Mouse (Mus musculus): ENCODE data around the gene Sec14l2. TPM values are rescaled to one million over a fixed set of nuclear protein-coding genes. Genes with fewer than 3 reads are reported as not detected.

Gene Sec14l2
- polyA plus RNA-seq, 1 experiment from 2014 or later = 0.95 TPM

DNA sequence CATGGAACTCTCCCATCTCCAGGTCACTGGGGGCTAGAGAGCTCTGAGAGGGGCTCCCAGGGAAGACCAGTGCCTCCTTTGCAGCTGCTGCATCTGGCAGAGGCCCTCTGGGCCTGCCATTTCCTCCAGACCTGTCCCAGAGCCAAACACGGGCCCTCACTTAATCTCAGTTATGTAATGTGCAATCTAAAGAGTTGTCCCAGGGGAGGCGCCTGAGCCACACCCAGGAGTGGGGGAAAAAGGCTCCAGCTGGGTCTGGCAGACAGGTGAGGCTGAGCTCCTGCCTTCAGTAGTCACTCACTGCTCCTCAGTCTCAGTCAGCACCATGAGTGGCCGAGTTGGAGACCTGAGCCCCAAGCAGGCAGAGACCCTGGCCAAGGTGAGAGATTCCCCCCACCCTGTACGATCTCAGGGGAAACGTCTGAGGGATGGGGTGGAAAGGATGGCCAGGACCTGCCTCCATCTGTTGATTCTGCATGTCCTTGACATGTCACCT is 58.5 kb downstream of the Sec14l2 start, which contains the start of gene Sec14l3:
Gene Sec14l3 (plus strand): TSS at position 215 of the 496 bp plus-strand sequence.
- ATAC-seq (ENCODE audit: low FRiP score, low TSS enrichment) = 0 out of 2 replicates have a peak, but pooled peaks have one; percentile 38
- H3K27ac ChIP-seq (replicated peaks) = no peak within 1 kb of the TSS
- DNase-seq (ENCODE audit: low spot score) = peak; percentile 36
- H3K4me3 ChIP-seq (ENCODE audit: low read depth, low read length) = no peak within 1 kb of the TSS
- WGBS = 34% methylated on average over 5 of the region's 5 CpGs
- H3K4me2 ChIP-seq (replicated peaks; ENCODE audit: low read depth) = no peak within 1 kb of the TSS
- no peaks in the 10 kb centered on the region for H3K27me3 ChIP-seq (ENCODE audit: control insufficient read depth, insufficient read depth, low read length)
- TF ChIP-seq CTCF (IDR thresholded peaks at IDR 0.05; ENCODE audit: low read depth) (no peak), EP300 (optimal IDR thresholded peaks at IDR 0.05) (no peak)
- H3K4me1 ChIP-seq (replicated peaks; ENCODE audit: control insufficient read depth, insufficient read depth) = no peaks in the 10 kb centered on the region
- no peak within 1 kb of the TSS for H3K9ac ChIP-seq (ENCODE audit: low read length)
- H3K36me3 ChIP-seq (ENCODE audit: control insufficient read depth, insufficient read depth, low read length) = no peaks in the 10 kb centered on the region
- no peaks in the 10 kb centered on the region for H3K9me3 ChIP-seq (ENCODE audit: control insufficient read depth, low read length)

DNA sequence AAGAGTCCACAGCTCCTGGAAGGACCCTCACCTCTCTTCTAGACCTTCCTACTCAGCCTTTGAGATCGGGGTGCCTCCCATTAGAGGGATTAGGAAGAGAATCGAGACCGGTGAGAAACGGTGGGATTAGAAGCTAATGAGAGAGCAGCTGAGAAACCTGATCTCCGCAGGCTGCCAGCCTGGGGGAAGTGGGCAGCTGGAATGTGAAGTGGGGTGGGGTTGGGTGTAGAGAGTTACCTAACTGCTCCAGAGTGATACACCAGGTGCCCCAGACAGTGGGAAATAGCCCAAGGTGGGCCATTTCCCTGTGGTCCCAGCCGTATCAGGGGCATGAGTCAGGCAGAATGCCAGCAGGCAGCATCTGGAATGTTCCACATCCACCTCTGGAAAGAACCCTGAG is 60.2 kb downstream of the Sec14l2 start:
- Histone ChIP-seq H3K27me3 (ENCODE audit: control insufficient read depth, insufficient read depth, low read length) (no peaks in the 10 kb centered on the region), H3K36me3 (ENCODE audit: control insufficient read depth, insufficient read depth, low read length) (no peaks in the 10 kb centered on the region), H3K4me1 (replicated peaks; ENCODE audit: control insufficient read depth, insufficient read depth) (no peaks in the 10 kb centered on the region), H3K9me3 (ENCODE audit: control insufficient read depth, low read length) (no peaks in the 10 kb centered on the region), H3K27ac (replicated peaks) (no peak overlapping the region), H3K9ac (ENCODE audit: low read length) (no peak overlapping the region), H3K4me3 (ENCODE audit: low read depth, low read length) (no peak overlapping the region), H3K4me2 (replicated peaks; ENCODE audit: low read depth) (no peak overlapping the region)
- WGBS = 44% methylated on average over 6 of the region's 6 CpGs
- ATAC-seq (ENCODE audit: low FRiP score, low TSS enrichment) (no peak), DNase-seq (ENCODE audit: low spot score) (no peak)
- TF ChIP-seq CTCF (IDR thresholded peaks at IDR 0.05; ENCODE audit: low read depth) = no peak
- no peak for TF ChIP-seq EP300 (optimal IDR thresholded peaks at IDR 0.05)

DNA sequence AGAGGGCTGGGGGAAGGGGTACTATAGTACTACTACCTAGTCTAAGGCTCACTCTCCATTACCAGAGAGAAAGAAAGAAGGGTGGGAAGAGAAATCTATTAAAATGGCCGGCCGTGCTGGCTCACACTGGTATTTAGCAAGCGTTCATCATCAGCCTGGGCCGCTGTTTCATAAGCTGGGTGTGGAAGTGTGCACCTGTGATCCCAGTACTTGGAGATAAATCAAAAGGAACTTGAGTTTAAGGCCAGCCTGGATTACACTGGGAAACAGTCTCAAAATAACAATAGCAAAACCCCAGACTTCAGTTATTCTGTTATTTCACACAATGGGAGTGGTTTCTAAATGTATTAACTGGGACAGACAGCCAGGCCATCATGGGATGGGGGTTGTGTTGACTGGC is 60.7 kb downstream of the Sec14l2 start:
- H3K9me3 ChIP-seq (ENCODE audit: control insufficient read depth, low read length) = no peaks in the 10 kb centered on the region
- no peak overlapping the region for H3K9ac ChIP-seq (ENCODE audit: low read length)
- ATAC-seq (ENCODE audit: low FRiP score, low TSS enrichment) (no peak), DNase-seq (ENCODE audit: low spot score) (no peak)
- H3K4me2 ChIP-seq (replicated peaks; ENCODE audit: low read depth) = no peak overlapping the region
- 68% methylated on average over 4 of the region's 4 CpGs for WGBS
- H3K27me3 ChIP-seq (ENCODE audit: control insufficient read depth, insufficient read depth, low read length) = no peaks in the 10 kb centered on the region
- H3K4me3 ChIP-seq (ENCODE audit: low read depth, low read length) = no peak overlapping the region
- TF ChIP-seq CTCF (IDR thresholded peaks at IDR 0.05; ENCODE audit: low read depth) = no peak
- no peak for TF ChIP-seq EP300 (optimal IDR thresholded peaks at IDR 0.05)
- no peaks in the 10 kb centered on the region for H3K36me3 ChIP-seq (ENCODE audit: control insufficient read depth, insufficient read depth, low read length)
- no peaks in the 10 kb centered on the region for H3K4me1 ChIP-seq (replicated peaks; ENCODE audit: control insufficient read depth, insufficient read depth)
- no peak overlapping the region for H3K27ac ChIP-seq (replicated peaks)

DNA sequence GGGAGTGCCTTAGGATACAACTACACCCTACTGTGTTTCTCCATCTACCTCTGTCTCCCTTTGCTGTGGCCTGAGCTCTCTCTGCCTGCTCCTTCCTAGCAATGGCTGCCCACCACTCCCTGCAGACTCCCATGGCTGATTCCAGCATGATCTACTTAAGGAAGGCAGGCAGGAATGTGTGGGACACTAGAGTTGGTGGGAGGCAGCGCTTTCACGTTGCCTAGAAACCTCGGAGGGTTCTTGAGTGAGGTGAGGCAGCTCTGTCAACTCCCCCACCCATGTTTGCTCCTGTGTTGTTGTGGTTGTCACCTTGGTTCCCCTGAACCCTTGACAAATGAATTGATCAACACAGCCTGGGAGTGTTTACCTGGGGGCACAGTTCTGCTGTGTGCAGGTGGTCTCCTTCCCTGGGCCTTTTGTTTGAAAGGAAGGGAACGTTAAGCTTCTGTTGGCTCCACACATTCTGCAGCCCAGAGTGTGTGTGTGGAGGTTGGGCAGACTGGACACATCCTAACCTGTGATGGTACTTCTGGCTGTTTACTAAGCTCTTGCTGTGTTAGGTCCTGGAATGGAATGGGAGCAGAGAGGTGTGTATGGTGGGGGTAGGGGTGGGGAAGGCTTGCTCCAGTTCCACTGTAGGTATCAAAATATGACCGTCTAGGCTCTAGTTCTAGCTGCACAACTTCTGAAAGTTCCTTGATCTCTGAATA is 62.2 kb downstream of the Sec14l2 start:
- Histone ChIP-seq H3K27ac (replicated peaks) (no peak overlapping the region), H3K9me3 (ENCODE audit: control insufficient read depth, low read length) (no peaks in the 10 kb centered on the region), H3K36me3 (ENCODE audit: control insufficient read depth, insufficient read depth, low read length) (no peaks in the 10 kb centered on the region), H3K27me3 (ENCODE audit: control insufficient read depth, insufficient read depth, low read length) (no peaks in the 10 kb centered on the region), H3K4me2 (replicated peaks; ENCODE audit: low read depth) (no peak overlapping the region), H3K9ac (ENCODE audit: low read length) (no peak overlapping the region), H3K4me1 (replicated peaks; ENCODE audit: control insufficient read depth, insufficient read depth) (no peaks in the 10 kb centered on the region), H3K4me3 (ENCODE audit: low read depth, low read length) (no peak overlapping the region)
- ATAC-seq (ENCODE audit: low FRiP score, low TSS enrichment) (no peak), DNase-seq (ENCODE audit: low spot score) (no peak)
- 39% methylated on average over 5 of the region's 5 CpGs for WGBS
- TF ChIP-seq CTCF (IDR thresholded peaks at IDR 0.05; ENCODE audit: low read depth) (no peak), EP300 (optimal IDR thresholded peaks at IDR 0.05) (no peak)

DNA sequence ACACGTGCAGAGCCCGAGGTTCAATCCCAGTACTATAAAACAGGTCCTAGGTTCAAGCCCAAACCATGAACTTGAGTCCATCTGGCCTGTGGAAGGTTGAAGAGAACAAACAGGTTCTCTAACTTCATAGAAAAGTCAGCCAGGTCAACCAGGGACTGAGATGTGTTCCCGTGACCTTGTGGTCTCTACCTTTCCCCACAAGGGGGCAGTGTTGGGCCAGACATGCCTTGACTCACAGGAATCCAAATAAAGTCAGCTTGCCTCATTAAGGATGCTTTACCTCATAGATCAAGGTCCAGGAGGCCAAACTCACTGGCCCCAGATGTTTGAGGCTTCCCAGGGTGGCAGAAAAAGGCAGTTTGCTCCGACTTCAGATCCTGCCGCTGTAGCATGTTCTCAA is 69.6 kb downstream of the Sec14l2 start:
- Histone ChIP-seq H3K4me2 (replicated peaks; ENCODE audit: low read depth) (no peak overlapping the region), H3K4me1 (replicated peaks; ENCODE audit: control insufficient read depth, insufficient read depth) (no peaks in the 10 kb centered on the region), H3K4me3 (ENCODE audit: low read depth, low read length) (no peak overlapping the region), H3K9me3 (ENCODE audit: control insufficient read depth, low read length) (no peaks in the 10 kb centered on the region), H3K27ac (replicated peaks) (no peak overlapping the region), H3K36me3 (ENCODE audit: control insufficient read depth, insufficient read depth, low read length) (no peaks in the 10 kb centered on the region), H3K9ac (ENCODE audit: low read length) (no peak overlapping the region), H3K27me3 (ENCODE audit: control insufficient read depth, insufficient read depth, low read length) (no peaks in the 10 kb centered on the region)
- TF ChIP-seq EP300 (optimal IDR thresholded peaks at IDR 0.05) (no peak), CTCF (IDR thresholded peaks at IDR 0.05; ENCODE audit: low read depth) (peak; percentile 88)
- DNase-seq (ENCODE audit: low spot score) (peak; percentile 76), ATAC-seq (ENCODE audit: low FRiP score, low TSS enrichment) (peak; percentile 57; the same call in 1 of the 2 replicates)
- WGBS = 16% methylated on average over 5 of the region's 5 CpGs

DNA sequence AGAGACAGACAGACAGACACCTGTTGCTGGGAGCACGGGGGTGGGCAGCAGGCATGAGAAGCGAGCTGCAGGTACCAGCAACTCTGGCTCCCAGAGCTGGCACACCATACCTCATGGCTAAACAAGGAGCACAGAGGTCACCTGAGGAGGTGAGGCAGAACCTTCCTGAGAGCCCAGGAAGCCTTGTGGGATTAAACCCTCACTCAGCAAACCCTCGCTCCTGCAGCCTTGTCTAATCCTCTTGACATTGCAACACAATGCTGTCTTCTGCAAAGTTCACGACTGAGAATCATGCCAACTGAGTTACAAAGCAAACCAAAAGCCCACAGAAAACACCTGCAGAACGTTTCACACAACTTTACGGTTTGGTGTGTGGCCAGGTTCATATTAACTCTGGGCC is 74.8 kb downstream of the Sec14l2 start:
- 90% methylated on average over 6 of the region's 6 CpGs for WGBS
- DNase-seq (ENCODE audit: low spot score) (no peak), ATAC-seq (ENCODE audit: low FRiP score, low TSS enrichment) (no peak)
- Histone ChIP-seq H3K4me2 (replicated peaks; ENCODE audit: low read depth) (no peak overlapping the region), H3K4me3 (ENCODE audit: low read depth, low read length) (no peak overlapping the region), H3K36me3 (ENCODE audit: control insufficient read depth, insufficient read depth, low read length) (no peaks in the 10 kb centered on the region), H3K27me3 (ENCODE audit: control insufficient read depth, insufficient read depth, low read length) (no peaks in the 10 kb centered on the region), H3K27ac (replicated peaks) (no peak overlapping the region), H3K9me3 (ENCODE audit: control insufficient read depth, low read length) (no peaks in the 10 kb centered on the region), H3K9ac (ENCODE audit: low read length) (no peak overlapping the region), H3K4me1 (replicated peaks; ENCODE audit: control insufficient read depth, insufficient read depth) (no peaks in the 10 kb centered on the region)
- TF ChIP-seq CTCF (IDR thresholded peaks at IDR 0.05; ENCODE audit: low read depth) = no peak
- TF ChIP-seq EP300 (optimal IDR thresholded peaks at IDR 0.05) = no peak
